ENCODE assay signal across 22 mouse cellular contexts in the genomic region with DNA sequence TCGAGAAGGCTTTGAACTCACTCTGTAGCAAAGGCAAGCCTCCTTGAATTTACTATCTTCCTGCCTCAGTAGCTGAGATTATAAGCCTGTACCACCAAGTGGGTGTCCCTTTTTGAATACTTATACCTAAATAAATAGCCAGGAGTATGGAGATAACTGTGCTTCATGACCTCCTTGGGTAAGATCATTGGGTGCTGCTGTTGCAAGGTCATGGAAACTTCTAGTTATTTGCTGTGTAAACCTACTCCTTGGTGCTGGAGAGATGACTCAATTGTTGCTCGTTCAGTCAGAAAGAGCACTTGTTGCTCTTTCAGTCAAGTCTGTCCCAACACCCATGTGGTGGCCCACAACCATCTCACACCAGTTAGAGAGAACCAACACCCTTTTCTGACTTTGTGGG.
DNase-seq lines count a peak whose midpoint lies in the region; ATAC-seq and TF ChIP-seq lines count a peak whose summit lies in the region.
"Had no signal": no experiment of that assay in that cellular context is flagged by ENCODE, and none has a peak within 500 bp of the region (broad histone marks: within the 10 kb centered on the region; RNA-seq: fewer than 3 reads in every experiment).

No protein-coding gene starts in this region.

- H3K9me3 ChIP-seq in heart, embryonic 11.5 days (replicated peaks; ENCODE audit: control insufficient read depth, low read length) = no peaks in the 10 kb centered on the region
- H3K9me3 ChIP-seq in lung, embryonic 15.5 days = no peaks in the 10 kb centered on the region
- H3K9me3 ChIP-seq: embryonic facial prominence, embryonic 13.5 days; forebrain, embryonic 10.5 days; forebrain, embryonic 15.5 days; hindbrain, embryonic 12.5 days; liver, embryonic 15.5 days; neural tube, embryonic 13.5 days had no signal

- H3K36me3 ChIP-seq in heart, adult 2 months (ENCODE audit: control insufficient read depth, insufficient read depth, low read length) = peaks cover 2% of the 10 kb centered on the region; the same call in 1 of the 2 replicates
- H3K36me3 ChIP-seq in heart, embryonic 11.5 days (ENCODE audit: control insufficient read depth, insufficient read depth, low read length) = no peaks in the 10 kb centered on the region
- H3K36me3 ChIP-seq in lung, embryonic 15.5 days = no peaks in the 10 kb centered on the region
- H3K36me3 ChIP-seq: embryonic facial prominence, embryonic 13.5 days; forebrain, embryonic 10.5 days; forebrain, embryonic 15.5 days; hindbrain, embryonic 12.5 days; liver, embryonic 15.5 days; midbrain, embryonic 13.5 days; neural tube, embryonic 13.5 days had no signal

- intact Hi-C loops in heart, adult 2 months (cut with DNase I) = loop anchor here (2.0 kb wide), 2 partner anchors 23 to 99 kb away; no protein-coding TSS in a partner anchor

- no peak for ATAC-seq in heart, embryonic 11.5 days (replicated peaks; ENCODE audit: insufficient number of reproducible peaks, low FRiP score, low TSS enrichment)
- ATAC-seq in lung, embryonic 15.5 days (ENCODE audit: borderline replicate concordance, extremely low read depth, low FRiP score, low TSS enrichment) = no peak
- ATAC-seq: forebrain, embryonic 15.5 days; intestine, postnatal 0 days; midbrain, embryonic 13.5 days had no signal

- peak overlapping the region; percentile 71 for H3K27ac ChIP-seq in heart, adult 2 months
- no peak overlapping the region for H3K27ac ChIP-seq in heart, embryonic 11.5 days (ENCODE audit: low read depth, low read length)
- peak overlapping the region; percentile 86 for H3K27ac ChIP-seq in lung, embryonic 15.5 days
- H3K27ac ChIP-seq: embryonic facial prominence, embryonic 13.5 days; forebrain, embryonic 10.5 days; forebrain, embryonic 15.5 days; hindbrain, embryonic 12.5 days; liver, embryonic 15.5 days; midbrain, embryonic 13.5 days; neural tube, embryonic 13.5 days had no signal

- H3K9ac ChIP-seq in heart, adult 2 months (ENCODE audit: low read depth, low read length) = no peak overlapping the region
- H3K9ac ChIP-seq in heart, embryonic 11.5 days (ENCODE audit: low read depth, low read length) = no peak overlapping the region
- H3K9ac ChIP-seq in lung, embryonic 15.5 days = no peak overlapping the region
- H3K9ac ChIP-seq: embryonic facial prominence, embryonic 13.5 days; forebrain, embryonic 15.5 days; hindbrain, embryonic 12.5 days; liver, embryonic 15.5 days; midbrain, embryonic 13.5 days; neural tube, embryonic 13.5 days had no signal

- no peak overlapping the region for H3K4me2 ChIP-seq in heart, embryonic 11.5 days
- H3K4me2 ChIP-seq in lung, embryonic 15.5 days = no peak overlapping the region
- H3K4me2 ChIP-seq: embryonic facial prominence, embryonic 13.5 days; forebrain, embryonic 15.5 days; hindbrain, embryonic 12.5 days; liver, embryonic 15.5 days; midbrain, embryonic 13.5 days; neural tube, embryonic 13.5 days had no signal

- 0 out of 2 replicates have a peak, but pooled peaks cover 2% of the 10 kb centered on the region for H3K79me2 ChIP-seq in heart, adult 2 months (replicated peaks; ENCODE audit: control insufficient read depth, insufficient read depth, low read length)

- TF ChIP-seq CTCF in heart, adult 2 months (IDR thresholded peaks at IDR 0.05) = no peak

- no peak for TF ChIP-seq POLR2A in heart, adult 2 months (IDR thresholded peaks at IDR 0.05; ENCODE audit: insufficient read depth, low read depth, low read length)

- no peak for DNase-seq in heart, adult 2 months
- no peak for DNase-seq in lung, postnatal 4 days
- peak; percentile 17 for DNase-seq in testis, postnatal 10 days (ENCODE audit: low spot score)
- no peak for DNase-seq in testis, postnatal 14 days (ENCODE audit: low spot score)
- DNase-seq in ovary, adult 18-20 months (ENCODE audit: low spot score) = no peak
- DNase-seq: cerebellum, adult 11-12 months; cerebellum, adult 9-11 months; heart, postnatal 36 days; liver; right cerebral cortex, postnatal 14 days; thymus, adult 2 months; thymus, postnatal 36 days had no signal

- TF ChIP-seq EP300 in heart, adult 2 months (IDR thresholded peaks at IDR 0.05; ENCODE audit: insufficient read depth, low read depth, low read length) = no peak

- 82% methylated on average over 2 of the region's 2 CpGs for WGBS in heart, adult 2 months
- 76% methylated on average over 2 of the region's 2 CpGs for WGBS in heart, embryonic 11.5 days (ENCODE audit: insufficient replicate concordance)
- 59% methylated on average over 2 of the region's 2 CpGs for WGBS in lung, embryonic 15.5 days

- H3K4me3 ChIP-seq in heart, adult 2 months = no peak overlapping the region
- no peak overlapping the region for H3K4me3 ChIP-seq in heart, embryonic 11.5 days (ENCODE audit: low read depth, low read length)
- H3K4me3 ChIP-seq in lung, embryonic 15.5 days = no peak overlapping the region
- H3K4me3 ChIP-seq: embryonic facial prominence, embryonic 13.5 days; forebrain, embryonic 10.5 days; forebrain, embryonic 15.5 days; hindbrain, embryonic 12.5 days; liver, embryonic 15.5 days; midbrain, embryonic 13.5 days; neural tube, embryonic 13.5 days had no signal

- H3K4me1 ChIP-seq in heart, adult 2 months (ENCODE audit: control insufficient read depth, insufficient read depth, low read length) = peaks cover 5% of the 10 kb centered on the region
- peaks cover 6% of the 10 kb centered on the region; the same call in 1 of the 2 replicates for H3K4me1 ChIP-seq in heart, embryonic 11.5 days (ENCODE audit: control insufficient read depth, insufficient read depth, low read length)
- H3K4me1 ChIP-seq in lung, embryonic 15.5 days = peaks cover 29% of the 10 kb centered on the region

- H3K27me3 ChIP-seq in heart, adult 2 months (ENCODE audit: control insufficient read depth, insufficient read depth, low read length) = no peaks in the 10 kb centered on the region
- no peaks in the 10 kb centered on the region for H3K27me3 ChIP-seq in heart, embryonic 11.5 days (ENCODE audit: control insufficient read depth, insufficient read depth, low read length)
- no peaks in the 10 kb centered on the region for H3K27me3 ChIP-seq in lung, embryonic 15.5 days
- H3K27me3 ChIP-seq: embryonic facial prominence, embryonic 13.5 days had no signal
